Mouse (Mus musculus): ENCODE results near the gene Fthl17b.
"Not testable (repeated sequence)": the region's sequence is repeated elsewhere in the genome, so short reads cannot be mapped to it uniquely, and the experiment has no call there.

The Fthl17b gene

GRCm38 (mm10) chrX:8962875-8963274 lies at the start of gene Fthl17b:
Gene Fthl17b, minus strand, starts transcription at chrX:8962975.
- DNase-seq (ENCODE audit: low spot score) = not testable (repeated sequence)

GRCm38 (mm10) chrX:8986655-8987054 lies 23.9 kb upstream of the Fthl17b start, which contains the start of gene Fthl17d:
Gene Fthl17d, minus strand, starts transcription at chrX:8986755.
- not testable (repeated sequence) for DNase-seq (ENCODE audit: low spot score)

DNA sequence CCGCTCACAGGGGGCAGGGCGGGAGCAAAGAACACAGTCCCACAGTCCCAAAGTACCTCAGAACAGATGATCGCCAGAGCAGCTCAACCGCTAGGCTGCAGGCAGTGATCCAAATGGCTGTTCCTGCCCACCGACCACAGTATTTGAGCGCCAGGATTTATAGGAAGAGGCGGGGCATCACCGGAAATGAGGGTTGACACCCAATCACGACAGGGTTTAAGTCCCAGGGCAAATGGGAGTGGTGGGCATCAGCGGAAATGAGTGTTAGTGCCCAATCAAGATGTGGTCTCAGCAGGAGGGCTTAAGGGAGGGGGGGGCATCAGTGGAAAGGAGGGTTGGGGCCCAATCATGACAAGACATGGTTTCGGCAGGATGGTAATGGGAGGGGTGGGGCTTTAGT lies 13.7 kb upstream of the Fthl17b start, which contains the start of gene Fthl17c:
TSS of gene Fthl17c (minus strand) at position 101 of the 400 bp plus-strand sequence.
- not testable (repeated sequence) for DNase-seq (ENCODE audit: low spot score)

- not testable (repeated sequence) for DNase-seq (ENCODE audit: low spot score)
Measured at GRCm38 (mm10) chrX:8964618-8965017, 1.8 kb upstream of the Fthl17b start.

DNA sequence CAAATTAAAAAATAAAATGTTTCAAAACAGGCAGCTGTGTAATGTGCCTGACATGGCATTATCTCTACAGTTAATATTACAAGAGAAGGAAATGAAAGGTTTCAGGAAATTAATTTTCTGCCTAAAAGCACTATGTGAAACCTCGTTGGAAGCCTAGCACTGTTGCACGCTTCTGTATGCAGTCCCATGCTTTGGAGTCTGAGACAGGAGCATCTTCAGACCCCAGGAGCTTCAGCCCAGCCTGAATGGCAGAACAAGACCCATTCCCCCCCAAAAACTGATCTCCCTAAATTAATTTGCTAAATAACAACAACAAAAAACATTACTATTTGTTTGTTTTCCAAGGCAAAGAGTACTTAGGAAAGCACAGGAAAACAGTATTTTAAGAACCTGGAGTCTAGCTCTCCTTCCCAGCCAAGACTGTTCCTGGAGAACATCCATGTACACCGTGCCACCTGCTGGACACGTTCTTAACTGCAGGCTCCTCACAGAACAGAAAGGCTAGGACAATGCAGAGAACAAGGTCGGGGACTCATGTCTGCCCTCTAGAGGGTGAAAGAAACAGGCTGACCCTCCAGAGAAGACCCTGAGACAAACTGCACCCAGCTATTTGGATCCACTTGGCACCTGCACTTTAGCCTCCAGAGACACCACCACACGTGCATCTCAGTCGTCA lies 14.5 kb downstream of the Fthl17b start:
- peak; percentile 56 for DNase-seq (ENCODE audit: low spot score)

GRCm38 (mm10) chrX:8944041-8944440 lies 18.7 kb downstream of the Fthl17b start:
- no peak for DNase-seq (ENCODE audit: low spot score)

GRCm38 (mm10) chrX:8927308-8927707 lies 35.5 kb downstream of the Fthl17b start:
- no peak for DNase-seq (ENCODE audit: low spot score)

- no peak for DNase-seq (ENCODE audit: low spot score)
Measured at GRCm38 (mm10) chrX:8921813-8922607, 40.8 kb downstream of the Fthl17b start.

- no peak for DNase-seq (ENCODE audit: low spot score)
Measured at GRCm38 (mm10) chrX:8921080-8921479, 41.7 kb downstream of the Fthl17b start.

Measured in MN1 (cell line).